Comparison of ENCODE assay signal across 12 mouse cellular contexts in genomic region chr7:59230768-59231167, GRCm38 (mm10). TPM values are rescaled to one million over a fixed set of nuclear protein-coding genes. Genes with fewer than 3 reads are reported as not detected.
DNase-seq lines count a peak whose midpoint lies in the region; ATAC-seq lines count a peak whose summit lies in the region.
"Had no signal": no experiment of that assay in that cellular context is flagged by ENCODE, and none has a peak within 500 bp of the region (broad histone marks: within the 10 kb centered on the region; RNA-seq: fewer than 3 reads in every experiment).

No protein-coding gene starts in this region.

- H3K9me3 ChIP-seq in lung, embryonic 15.5 days = no peaks in the 10 kb centered on the region
- H3K9me3 ChIP-seq in forebrain, embryonic 15.5 days = no peaks in the 10 kb centered on the region
- no peaks in the 10 kb centered on the region for H3K9me3 ChIP-seq in limb, embryonic 15.5 days
- no peaks in the 10 kb centered on the region for H3K9me3 ChIP-seq in neural tube, embryonic 15.5 days (replicated peaks)

- no peaks in the 10 kb centered on the region for H3K27me3 ChIP-seq in lung, embryonic 15.5 days
- H3K27me3 ChIP-seq in forebrain, embryonic 15.5 days = no peaks in the 10 kb centered on the region
- no peaks in the 10 kb centered on the region for H3K27me3 ChIP-seq in limb, embryonic 15.5 days
- H3K27me3 ChIP-seq in neural tube, embryonic 15.5 days (replicated peaks) = no peaks in the 10 kb centered on the region

- WGBS in lung, embryonic 15.5 days = 50% methylated on average over 5 of the region's 5 CpGs
- 47% methylated on average over 5 of the region's 5 CpGs for WGBS in forebrain, embryonic 15.5 days
- WGBS in limb, embryonic 15.5 days = 63% methylated on average over 5 of the region's 5 CpGs
- 51% methylated on average over 5 of the region's 5 CpGs for WGBS in neural tube, embryonic 15.5 days

- no peaks in the 10 kb centered on the region for H3K4me1 ChIP-seq in lung, embryonic 15.5 days
- peaks cover 19% of the 10 kb centered on the region for H3K4me1 ChIP-seq in forebrain, embryonic 15.5 days
- H3K4me1 ChIP-seq in limb, embryonic 15.5 days = no peaks in the 10 kb centered on the region; the same call in 1 of the 2 replicates
- H3K4me1 ChIP-seq in neural tube, embryonic 15.5 days = peaks cover 13% of the 10 kb centered on the region

- 0 out of 2 replicates have a peak overlapping the region, but pooled peaks have one; percentile 7 for H3K4me3 ChIP-seq in lung, embryonic 15.5 days
- peak overlapping the region; percentile 80 for H3K4me3 ChIP-seq in forebrain, embryonic 15.5 days
- H3K4me3 ChIP-seq in limb, embryonic 15.5 days = peak overlapping the region; percentile 2; the same call in 1 of the 2 replicates
- H3K4me3 ChIP-seq in neural tube, embryonic 15.5 days (replicated peaks) = peak overlapping the region; percentile 24

- H3K4me2 ChIP-seq in lung, embryonic 15.5 days = peak overlapping the region; percentile 57
- H3K4me2 ChIP-seq in forebrain, embryonic 15.5 days (replicated peaks) = peak overlapping the region; percentile 65
- peak overlapping the region; percentile 42; the same call in 1 of the 2 replicates for H3K4me2 ChIP-seq in limb, embryonic 15.5 days
- H3K4me2 ChIP-seq in neural tube, embryonic 15.5 days = peak overlapping the region; percentile 69

- no peak overlapping the region for H3K27ac ChIP-seq in lung, embryonic 15.5 days
- H3K27ac ChIP-seq in forebrain, embryonic 15.5 days (replicated peaks) = no peak overlapping the region
- H3K27ac ChIP-seq in limb, embryonic 15.5 days = no peak overlapping the region
- H3K27ac ChIP-seq in neural tube, embryonic 15.5 days (replicated peaks) = no peak overlapping the region

- H3K36me3 ChIP-seq in lung, embryonic 15.5 days = no peaks in the 10 kb centered on the region
- no peaks in the 10 kb centered on the region for H3K36me3 ChIP-seq in forebrain, embryonic 15.5 days
- H3K36me3 ChIP-seq in limb, embryonic 15.5 days = no peaks in the 10 kb centered on the region
- H3K36me3 ChIP-seq in neural tube, embryonic 15.5 days = no peaks in the 10 kb centered on the region

- ATAC-seq in lung, embryonic 15.5 days (ENCODE audit: borderline replicate concordance, extremely low read depth, low FRiP score, low TSS enrichment) = no peak
- ATAC-seq in forebrain, embryonic 15.5 days (replicated peaks) = no peak
- ATAC-seq in limb, embryonic 15.5 days (ENCODE audit: insufficient number of reproducible peaks, low FRiP score, low TSS enrichment, low read depth) = no peak
- no peak for ATAC-seq in neural tube, embryonic 15.5 days (ENCODE audit: low FRiP score)

- no peak for DNase-seq in lung, postnatal 4 days
- no peak for DNase-seq in adrenal gland, postnatal 4 days (ENCODE audit: low spot score in 2 of 2)
- no peak for DNase-seq in adipocyte (ENCODE audit: low spot score)
- no peak for DNase-seq in spleen, postnatal 14 days (ENCODE audit: low spot score in 2 of 2)
- DNase-seq: cerebellum, adult 2 months; heart, postnatal 4 days; left cerebral cortex, postnatal 4 days; spleen, adult 18-20 months had no signal

- H3K9ac ChIP-seq in lung, embryonic 15.5 days = no peak overlapping the region
- peak overlapping the region; percentile 22; the same call in 1 of the 2 replicates for H3K9ac ChIP-seq in forebrain, embryonic 15.5 days (replicated peaks)
- H3K9ac ChIP-seq in limb, embryonic 15.5 days = no peak overlapping the region
- no peak overlapping the region for H3K9ac ChIP-seq in neural tube, embryonic 15.5 days (replicated peaks)

RNA-seq across cellular contexts. Expression of gene Ube3a, which starts 2.2 kb away (rescaled TPM):
- 116 and 125 TPM in 2 replicates for polyA plus RNA-seq in lung, embryonic 15.5 days (2015; fragmentation: Nextera tagmentation; extraction: Ambion mirVana)
- 190 and 201 TPM in 2 replicates for polyA plus RNA-seq in forebrain, embryonic 15.5 days (2015; fragmentation: Nextera tagmentation; extraction: Ambion mirVana)
- 122 and 127 TPM in 2 replicates for polyA plus RNA-seq in limb, embryonic 15.5 days (2015; fragmentation: Nextera tagmentation; extraction: Ambion mirVana)
- polyA plus RNA-seq in neural tube, embryonic 15.5 days (2015; fragmentation: Nextera tagmentation; extraction: Ambion mirVana) = 163 and 178 TPM in 2 replicates
- 100 to 1,000 TPM; 149 to 153 TPM for total RNA-seq in adrenal gland, postnatal 4 days (2021)

Comparison
In these comparisons a context has a peak if more than half of its experiments do, and no peak if none do; other contexts are left out.
1. H3K4me3 ChIP-seq: peak in every context shown above with its lines; median percentile 80 in forebrain, embryonic 15.5 days; 24 in neural tube, embryonic 15.5 days; 7 in lung, embryonic 15.5 days; 2 in limb, embryonic 15.5 days.